Mouse (Mus musculus): ENCODE results near the gene Gtpbp10. TPM values are rescaled to one million over a fixed set of nuclear protein-coding genes. Genes with fewer than 3 reads are reported as not detected.

The Gtpbp10 gene
- polyA plus RNA-seq, 1 experiment from 2014 or later = 12.8 TPM

DNA sequence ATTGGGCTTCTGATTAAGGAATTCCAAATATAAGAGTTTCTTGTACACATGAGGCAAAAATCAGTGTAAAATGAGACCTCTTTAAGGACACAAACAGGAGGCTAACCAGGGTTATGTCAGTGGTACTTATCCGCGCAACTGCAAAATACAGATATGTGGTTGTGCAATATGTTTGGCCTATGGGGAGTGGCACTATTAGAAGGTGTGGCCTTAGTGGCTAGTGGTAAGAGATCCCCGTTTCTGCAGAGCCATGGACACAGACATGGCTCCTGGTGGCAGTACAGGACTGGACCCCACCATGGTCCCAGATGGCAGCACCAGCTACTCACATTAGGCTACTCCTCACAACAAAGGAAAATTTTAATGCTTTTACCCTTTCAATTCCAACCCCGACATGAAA is 64.3 kb downstream of the Gtpbp10 start:
- no peak overlapping the region for H3K27ac ChIP-seq (replicated peaks)
- ATAC-seq (ENCODE audit: low FRiP score) = peak; percentile 39; the same call in 1 of the 2 replicates
- WGBS = 91% methylated on average over 4 of the region's 4 CpGs
- H3K27me3 ChIP-seq (replicated peaks) = no peaks in the 10 kb centered on the region; the same call in 1 of the 2 replicates
- no peak overlapping the region for H3K9ac ChIP-seq (replicated peaks)
- H3K36me3 ChIP-seq = no peaks in the 10 kb centered on the region
- no peaks in the 10 kb centered on the region for H3K9me3 ChIP-seq (replicated peaks)
- H3K4me2 ChIP-seq = no peak overlapping the region
- H3K4me1 ChIP-seq = no peaks in the 10 kb centered on the region
- no peak overlapping the region for H3K4me3 ChIP-seq (replicated peaks)

DNA sequence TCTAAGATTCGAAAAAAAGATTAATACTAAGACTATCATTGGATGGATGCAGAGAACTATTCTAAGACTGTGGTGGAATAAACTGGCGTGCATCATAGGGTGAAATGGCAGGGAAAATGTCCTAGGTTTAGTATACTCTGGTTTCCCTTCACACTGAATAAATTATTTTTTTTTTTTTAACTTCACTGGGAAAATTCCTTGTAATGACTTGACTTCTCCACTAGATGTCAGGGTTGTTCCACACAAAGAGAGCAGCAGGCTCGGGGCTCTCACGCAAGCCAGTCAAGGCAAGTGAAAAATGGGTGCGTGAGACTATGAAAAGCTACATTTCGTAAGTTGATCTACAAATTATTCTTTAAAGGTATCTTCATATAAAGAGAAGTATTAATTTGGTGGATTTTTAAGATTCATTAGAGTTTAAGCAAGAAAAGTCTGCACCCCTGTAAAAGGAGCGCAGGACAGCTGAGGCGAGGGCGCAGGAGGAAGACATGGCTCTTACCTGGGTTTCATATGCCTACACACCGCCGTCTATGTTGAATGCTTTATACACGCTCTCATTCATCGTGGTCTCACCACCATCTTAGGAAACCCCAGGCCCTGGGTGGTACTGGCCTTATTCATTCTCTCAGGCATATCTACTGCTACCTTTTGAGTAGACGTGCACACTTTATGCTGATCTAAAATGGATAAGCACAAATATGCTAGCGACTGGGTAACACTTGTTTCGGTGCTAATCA is 64.9 kb downstream of the Gtpbp10 start:
- Histone ChIP-seq H3K4me2 (peak overlapping the region; percentile 2; the same call in 1 of the 2 replicates), H3K4me1 (no peaks in the 10 kb centered on the region), H3K9ac (replicated peaks) (no peak overlapping the region), H3K27ac (replicated peaks) (no peak overlapping the region), H3K27me3 (replicated peaks) (no peaks in the 10 kb centered on the region; the same call in 1 of the 2 replicates), H3K9me3 (replicated peaks) (no peaks in the 10 kb centered on the region), H3K4me3 (replicated peaks) (no peak overlapping the region), H3K36me3 (no peaks in the 10 kb centered on the region)
- ATAC-seq (ENCODE audit: low FRiP score) = peak; percentile 75
- 40% methylated on average over 16 of the region's 16 CpGs for WGBS

DNA sequence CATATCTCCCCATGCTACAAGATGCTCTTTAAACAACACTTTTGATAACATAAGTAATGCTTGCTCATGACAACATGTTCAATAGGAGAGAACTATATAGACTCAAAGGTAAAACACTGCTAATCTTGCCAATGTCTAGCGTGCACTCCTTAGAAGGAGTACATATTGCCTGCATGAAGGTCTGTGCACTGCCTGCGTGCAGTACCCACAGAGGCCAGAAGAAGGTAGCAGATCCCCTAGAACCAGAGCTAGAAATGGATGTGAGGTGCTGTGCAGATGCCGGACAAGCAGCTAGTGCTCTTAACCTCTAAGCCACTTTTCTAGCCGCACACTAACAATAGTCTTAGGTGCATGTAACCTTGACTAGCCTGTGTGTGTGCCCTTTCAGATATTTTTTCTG is 67.2 kb downstream of the Gtpbp10 start:
- WGBS = 96% methylated on average over 4 of the region's 4 CpGs
- ATAC-seq (ENCODE audit: low FRiP score) = no peak
- H3K36me3 ChIP-seq = no peaks in the 10 kb centered on the region

More for the DNA sequence above, 67.2 kb downstream of the Gtpbp10 start:
- H3K9ac ChIP-seq (replicated peaks) = no peak overlapping the region
- no peak overlapping the region for H3K27ac ChIP-seq (replicated peaks)
- H3K27me3 ChIP-seq (replicated peaks) = no peaks in the 10 kb centered on the region; the same call in 1 of the 2 replicates
- H3K9me3 ChIP-seq (replicated peaks) = no peaks in the 10 kb centered on the region
- H3K4me3 ChIP-seq (replicated peaks) = no peak overlapping the region
- no peaks in the 10 kb centered on the region for H3K4me1 ChIP-seq
- H3K4me2 ChIP-seq = no peak overlapping the region

Other genes starting within 250 kb of the Gtpbp10 start
- gene Cdk14, start 139.2 kb downstream of the Gtpbp10 start, polyA plus RNA-seq (2015; fragmentation: Nextera tagmentation; extraction: Ambion mirVana) = 37.9 and 42.2 TPM in 2 replicates
- not detected in 2 replicates for gene 1700015F17Rik, start 80.4 kb downstream of the Gtpbp10 start, polyA plus RNA-seq (2015; fragmentation: Nextera tagmentation; extraction: Ambion mirVana)
- gene Cldn12, start 44.6 kb downstream of the Gtpbp10 start, polyA plus RNA-seq (2015; fragmentation: Nextera tagmentation; extraction: Ambion mirVana) = 15.8 and 16.6 TPM in 2 replicates
- gene Gm8773, start 14.3 kb upstream of the Gtpbp10 start, polyA plus RNA-seq (2015; fragmentation: Nextera tagmentation; extraction: Ambion mirVana) = 11.4 and 15.0 TPM in 2 replicates
- 8.3 and 8.6 TPM in 2 replicates for gene Cfap69, start 104.7 kb upstream of the Gtpbp10 start, polyA plus RNA-seq (2015; fragmentation: Nextera tagmentation; extraction: Ambion mirVana)
- 6.8 and 6.9 TPM in 2 replicates for gene Steap2, start 135.0 kb upstream of the Gtpbp10 start, polyA plus RNA-seq (2015; fragmentation: Nextera tagmentation; extraction: Ambion mirVana)
- gene Steap1, start 189.8 kb upstream of the Gtpbp10 start, polyA plus RNA-seq (2015; fragmentation: Nextera tagmentation; extraction: Ambion mirVana) = 1.5 and 1.6 TPM in 2 replicates

Measured in neural tube, embryonic 15.5 days (tissue).